Mouse (Mus musculus) heart, embryonic 12.5 days (tissue): ENCODE results near the gene Acox2. TPM values are rescaled to one million over a fixed set of nuclear protein-coding genes. Genes with fewer than 3 reads are reported as not detected.

Experiments used
- ATAC-seq: fragments of 200-750 bp; cut with Nextera tagmentation; 2 replicates; pipeline ENCODE4 v1.8.0; 2017; ENCODE audit warnings: moderate TSS enrichment, moderate library complexity; ENCODE audit not compliant: insufficient number of reproducible peaks, low FRiP score
- H3K27ac ChIP-seq: fragments of 300-500 bp; sonication (generic); 2 replicates; pipeline ENCODE4 v1.5.1; 2016; ENCODE audit warnings: mild to moderate bottlenecking, moderate library complexity; ENCODE audit not compliant: poor library complexity, severe bottlenecking
- H3K27me3 ChIP-seq: fragments of 300-500 bp; sonication (generic); replicated peaks from 2 replicates; pipeline ENCODE4 v1.6.1; 2016; ENCODE audit warnings: mild to moderate bottlenecking, moderate library complexity
- H3K36me3 ChIP-seq: fragments of 300-500 bp; sonication (generic); 2 replicates; pipeline ENCODE4 v1.6.1; 2016; ENCODE audit warnings: mild to moderate bottlenecking, moderate library complexity
- H3K4me1 ChIP-seq: fragments of 300-500 bp; sonication (generic); replicated peaks from 2 replicates; pipeline ENCODE4 v1.6.1; 2016; ENCODE audit warnings: mild to moderate bottlenecking
- H3K4me2 ChIP-seq: fragments of 300-500 bp; sonication (generic); 2 replicates; pipeline ENCODE4 v1.6.1; 2016; ENCODE audit warnings: mild to moderate bottlenecking, moderate library complexity
- H3K4me3 ChIP-seq: fragments of 300-500 bp; sonication (generic); 2 replicates; pipeline ENCODE4 v1.5.1; 2016; ENCODE audit warnings: mild to moderate bottlenecking
- H3K9ac ChIP-seq: fragments of 300-500 bp; sonication (generic); 2 replicates; pipeline ENCODE4 v1.6.1; 2016; ENCODE audit warnings: mild to moderate bottlenecking, moderate library complexity
- H3K9me3 ChIP-seq: fragments of 300-500 bp; sonication (generic); replicated peaks from 2 replicates; pipeline ENCODE4 v1.6.1; 2016; ENCODE audit warnings: mild to moderate bottlenecking, moderate library complexity
- WGBS: fragments of 180-500 bp; shearing (Covaris S2); methylation state at CpG from one replicate; pipeline ENCODE4 v1.1.7; 2016; 5-methylcytosine and 5-hydroxymethylcytosine counted together
- polyA plus RNA-seq: library from polyadenylated mRNA; unstranded; fragments of >200 nt; fragmentation: Nextera tagmentation; extraction: Ambion mirVana; gene quantifications from 2 replicates; pipeline ENCODE4 v1.2.1, GENCODE M21; 2016

Acox2 gene
- polyA plus RNA-seq, 1 experiment from 2014 or later: 0.18 TPM

DNA sequence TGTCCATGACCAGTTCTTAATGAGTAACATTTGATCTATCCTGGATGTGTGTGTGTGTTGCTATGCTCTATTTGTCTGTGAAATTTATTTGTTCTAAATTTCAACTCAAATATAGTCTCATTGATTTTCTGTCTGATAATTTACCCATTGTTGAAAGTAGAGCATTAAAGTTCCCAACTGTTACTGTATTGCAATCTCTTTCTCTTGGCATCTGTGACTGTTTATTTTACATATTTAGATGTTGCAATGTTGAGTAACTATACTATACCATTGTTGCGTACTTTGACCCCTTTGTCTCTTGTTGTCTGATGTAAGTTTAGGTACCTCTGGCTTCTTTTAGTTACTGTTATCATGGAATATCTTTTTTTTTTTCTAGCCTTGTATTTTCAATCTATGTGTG lies 5.2 kb upstream of the Acox2 start:
- WGBS: 98% methylated on average over 1 of the region's 1 CpGs
- no peak for ATAC-seq
- Histone ChIP-seq H3K27ac (no peak overlapping the region), H3K9me3 (no peaks in the 10 kb centered on the region), H3K4me1 (no peaks in the 10 kb centered on the region), H3K36me3 (no peaks in the 10 kb centered on the region), H3K4me3 (no peak overlapping the region), H3K27me3 (no peaks in the 10 kb centered on the region), H3K4me2 (no peak overlapping the region), H3K9ac (no peak overlapping the region)

DNA sequence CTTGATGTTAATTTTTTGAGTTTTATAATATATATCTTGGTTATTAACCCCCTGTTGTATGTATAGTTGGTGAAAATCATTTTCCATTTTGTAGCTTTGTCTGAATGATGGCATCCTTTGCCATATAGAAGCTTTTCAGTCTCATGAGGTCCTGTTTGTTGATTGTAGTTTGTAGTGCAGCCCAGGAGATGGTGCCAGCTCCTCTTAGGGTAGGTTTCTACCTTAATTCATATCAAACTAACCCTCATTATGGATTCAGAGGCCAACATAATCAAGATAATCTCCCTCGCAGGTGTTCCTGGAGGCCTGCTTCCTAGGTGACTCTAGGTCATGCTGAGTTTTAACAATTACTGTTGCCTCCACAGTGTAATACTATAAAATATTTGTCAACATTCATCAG lies 3.1 kb upstream of the Acox2 start:
- Histone ChIP-seq H3K4me3 (no peak overlapping the region), H3K4me1 (peaks cover 5% of the 10 kb centered on the region; the same call in 1 of the 2 replicates), H3K27ac (no peak overlapping the region), H3K36me3 (no peaks in the 10 kb centered on the region), H3K9me3 (no peaks in the 10 kb centered on the region), H3K4me2 (no peak overlapping the region), H3K9ac (no peak overlapping the region), H3K27me3 (no peaks in the 10 kb centered on the region; the same call in 1 of the 2 replicates)
- WGBS: 47% methylated on average over 1 of the region's 1 CpGs
- no peak for ATAC-seq

DNA sequence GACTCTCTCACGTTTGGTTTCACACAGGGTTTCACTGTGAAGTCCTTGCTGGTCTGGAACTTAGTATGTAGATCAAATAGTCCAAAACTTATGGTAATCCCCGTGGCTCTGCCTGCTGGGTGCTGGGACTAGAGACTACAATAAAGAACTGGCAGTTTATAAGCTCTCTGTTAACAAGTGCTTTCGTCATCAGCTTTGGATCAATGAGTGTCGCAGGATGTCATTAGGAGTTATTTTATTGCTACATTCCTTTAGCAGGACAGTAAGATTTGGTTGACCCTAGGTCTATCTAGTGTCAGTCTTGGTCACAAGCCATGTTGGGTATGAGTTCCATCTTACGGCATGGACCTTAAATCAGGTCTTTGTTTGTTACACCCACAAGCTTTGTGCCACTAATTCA lies 1.1 kb upstream of the Acox2 start:
- no peak overlapping the region for H3K4me2 ChIP-seq
- no peaks in the 10 kb centered on the region for H3K36me3 ChIP-seq
- H3K4me1 ChIP-seq: peaks cover 5% of the 10 kb centered on the region; the same call in 1 of the 2 replicates
- WGBS: 78% methylated on average over 5 of the region's 5 CpGs
- H3K9ac ChIP-seq: no peak overlapping the region
- H3K9me3 ChIP-seq: no peaks in the 10 kb centered on the region
- no peak overlapping the region for H3K4me3 ChIP-seq
- no peaks in the 10 kb centered on the region; the same call in 1 of the 2 replicates for H3K27me3 ChIP-seq
- no peak for ATAC-seq
- no peak overlapping the region for H3K27ac ChIP-seq

DNA sequence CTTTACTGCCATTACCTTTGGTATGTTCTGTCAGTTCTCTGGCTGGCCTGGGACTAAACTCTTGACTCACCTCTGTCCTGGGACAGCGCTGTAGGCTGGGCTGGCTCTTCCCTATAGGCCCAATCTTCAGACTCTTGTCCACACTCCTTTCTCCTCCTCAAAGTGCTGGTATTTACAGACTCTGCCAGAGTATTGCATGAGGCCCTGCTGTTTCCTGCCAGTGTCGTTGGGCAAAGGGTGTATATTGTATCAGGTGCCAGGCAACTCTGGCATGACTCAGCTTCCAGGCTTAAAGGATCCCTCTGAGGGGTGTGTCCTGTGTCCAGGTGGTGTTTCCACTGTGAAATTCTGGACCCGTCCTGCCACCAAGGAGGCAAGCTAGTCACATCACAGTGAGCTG lies 401 bp downstream of the Acox2 start:
- H3K9me3 ChIP-seq: no peaks in the 10 kb centered on the region
- H3K27me3 ChIP-seq: peaks cover 7% of the 10 kb centered on the region
- ATAC-seq: no peak
- peaks cover 5% of the 10 kb centered on the region; the same call in 1 of the 2 replicates for H3K4me1 ChIP-seq
- no peak overlapping the region for H3K27ac ChIP-seq
- no peak overlapping the region for H3K9ac ChIP-seq
- no peaks in the 10 kb centered on the region for H3K36me3 ChIP-seq
- H3K4me2 ChIP-seq: no peak overlapping the region
- 70% methylated on average over 3 of the region's 3 CpGs for WGBS
- no peak overlapping the region for H3K4me3 ChIP-seq

DNA sequence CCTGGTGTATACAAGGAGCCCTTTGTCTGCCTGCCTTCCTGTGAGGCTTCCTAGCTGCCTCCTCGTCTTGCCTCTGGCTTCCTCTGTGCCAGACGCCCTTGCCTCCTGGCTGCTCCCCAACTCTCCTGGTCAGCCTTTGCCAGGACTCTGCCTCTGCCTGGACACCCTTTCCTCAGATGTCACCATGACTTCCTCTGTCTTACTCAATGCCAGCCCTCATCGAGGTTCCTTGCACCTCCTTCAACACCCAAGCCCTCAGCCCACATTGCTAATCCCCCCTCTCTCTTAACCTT lies 872 bp downstream of the Acox2 start:
- H3K4me2 ChIP-seq: no peak overlapping the region
- no peaks in the 10 kb centered on the region for H3K9me3 ChIP-seq
- H3K27ac ChIP-seq: no peak overlapping the region
- 33% methylated on average over 3 of the region's 3 CpGs for WGBS
- H3K36me3 ChIP-seq: no peaks in the 10 kb centered on the region
- H3K27me3 ChIP-seq: peaks cover 7% of the 10 kb centered on the region
- ATAC-seq: no peak
- H3K4me3 ChIP-seq: no peak overlapping the region
- H3K9ac ChIP-seq: no peak overlapping the region
- H3K4me1 ChIP-seq: peaks cover 5% of the 10 kb centered on the region; the same call in 1 of the 2 replicates

DNA sequence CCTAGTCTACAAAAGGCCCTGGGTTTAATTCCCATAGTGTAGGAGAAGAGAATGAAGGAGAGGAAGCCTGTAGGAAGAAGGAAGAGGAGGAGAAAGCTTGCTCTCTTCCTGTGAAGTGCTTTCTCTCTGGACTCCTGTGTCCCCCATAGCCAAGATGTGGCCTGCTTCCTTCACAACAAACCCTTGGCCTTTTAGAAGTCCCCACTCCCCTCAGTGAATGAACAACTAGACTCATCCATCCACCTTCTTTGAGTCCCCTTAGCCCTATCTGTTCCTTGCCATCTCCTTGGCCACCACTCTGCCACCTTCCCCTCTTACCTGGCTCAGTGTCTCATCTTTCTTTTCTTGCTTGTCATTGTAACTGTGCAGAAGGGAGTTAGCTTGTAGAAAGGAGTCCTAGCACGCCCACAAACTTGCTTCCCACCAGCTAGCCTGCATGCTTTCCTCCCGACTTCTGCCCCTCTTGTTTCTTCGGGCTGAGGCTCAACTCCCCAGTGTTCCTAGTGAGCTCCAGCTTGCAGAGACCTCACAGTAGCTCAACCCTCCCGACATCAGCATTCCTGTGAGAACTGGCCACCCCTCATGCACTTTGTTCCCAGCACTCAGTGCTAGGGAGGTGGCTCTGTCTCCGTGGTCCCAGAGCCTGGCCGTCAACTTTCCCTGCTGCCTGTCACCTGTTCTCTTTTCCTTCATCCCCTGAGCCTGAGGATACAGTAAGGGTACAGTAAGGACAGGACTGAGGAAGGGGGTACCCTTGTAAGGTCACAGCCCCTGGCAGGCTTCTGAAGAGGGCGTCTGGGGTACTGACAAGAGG lies 1.4 kb downstream of the Acox2 start:
- H3K27me3 ChIP-seq: peaks cover 10% of the 10 kb centered on the region
- no peak overlapping the region for H3K4me2 ChIP-seq
- H3K9me3 ChIP-seq: no peaks in the 10 kb centered on the region
- H3K9ac ChIP-seq: no peak overlapping the region
- H3K4me3 ChIP-seq: no peak overlapping the region
- WGBS: 47% methylated on average over 7 of the region's 7 CpGs
- peaks cover 5% of the 10 kb centered on the region; the same call in 1 of the 2 replicates for H3K4me1 ChIP-seq
- H3K27ac ChIP-seq: no peak overlapping the region
- no peaks in the 10 kb centered on the region for H3K36me3 ChIP-seq
- no peak for ATAC-seq

DNA sequence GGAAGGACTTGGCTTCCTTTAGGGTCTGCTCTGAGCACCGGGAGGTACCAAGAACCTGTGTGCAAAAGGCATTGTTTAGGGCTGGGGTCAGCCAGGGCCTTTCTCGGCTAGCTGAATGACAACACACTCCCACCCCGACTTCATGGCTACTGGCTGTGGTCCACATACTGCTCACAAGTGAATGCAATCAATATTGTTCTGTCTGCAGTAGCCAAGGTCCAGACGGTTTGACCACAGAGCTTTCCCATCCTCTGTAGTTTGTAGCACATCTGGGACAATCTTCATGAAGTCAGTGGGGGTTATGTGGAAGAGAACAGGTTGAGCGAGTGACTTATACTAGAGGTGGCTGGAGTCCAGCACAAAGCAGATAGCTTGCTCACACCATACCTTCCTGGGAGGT lies 2.3 kb downstream of the Acox2 start:
- no peak overlapping the region for H3K4me2 ChIP-seq
- no peaks in the 10 kb centered on the region for H3K9me3 ChIP-seq
- no peak overlapping the region for H3K9ac ChIP-seq
- H3K4me1 ChIP-seq: peaks cover 5% of the 10 kb centered on the region; the same call in 1 of the 2 replicates
- 70% methylated on average over 5 of the region's 5 CpGs for WGBS
- H3K36me3 ChIP-seq: no peaks in the 10 kb centered on the region
- peaks cover 11% of the 10 kb centered on the region for H3K27me3 ChIP-seq
- no peak overlapping the region for H3K27ac ChIP-seq
- no peak overlapping the region for H3K4me3 ChIP-seq
- no peak for ATAC-seq

GRCm38 (mm10) chr14:8256072-8256471 lies 3.1 kb downstream of the Acox2 start:
- Histone ChIP-seq H3K4me3 (no peak overlapping the region), H3K4me2 (no peak overlapping the region), H3K36me3 (no peaks in the 10 kb centered on the region), H3K27ac (no peak overlapping the region), H3K27me3 (peaks cover 11% of the 10 kb centered on the region), H3K9ac (no peak overlapping the region), H3K9me3 (no peaks in the 10 kb centered on the region), H3K4me1 (peaks cover 5% of the 10 kb centered on the region; the same call in 1 of the 2 replicates)
- WGBS: 58% methylated on average over 6 of the region's 6 CpGs
- no peak for ATAC-seq

GRCm38 (mm10) chr14:8255076-8255729 lies 4.0 kb downstream of the Acox2 start:
- 0 out of 2 replicates have a peak, but pooled peaks have one; percentile 24 for ATAC-seq
- Histone ChIP-seq H3K4me1 (peaks cover 5% of the 10 kb centered on the region; the same call in 1 of the 2 replicates), H3K27me3 (peaks cover 11% of the 10 kb centered on the region), H3K9ac (no peak overlapping the region), H3K9me3 (no peaks in the 10 kb centered on the region), H3K27ac (no peak overlapping the region), H3K36me3 (no peaks in the 10 kb centered on the region), H3K4me2 (no peak overlapping the region), H3K4me3 (no peak overlapping the region)
- WGBS: 55% methylated on average over 7 of the region's 7 CpGs

GRCm38 (mm10) chr14:8251330-8251885 lies 7.7 kb downstream of the Acox2 start:
- no peak overlapping the region for H3K9ac ChIP-seq
- no peaks in the 10 kb centered on the region for H3K9me3 ChIP-seq
- no peaks in the 10 kb centered on the region for H3K36me3 ChIP-seq
- H3K4me1 ChIP-seq: no peaks in the 10 kb centered on the region
- ATAC-seq: no peak
- H3K27me3 ChIP-seq: peaks cover 11% of the 10 kb centered on the region; the same call in 1 of the 2 replicates
- 89% methylated on average over 8 of the region's 8 CpGs for WGBS
- H3K27ac ChIP-seq: no peak overlapping the region
- H3K4me3 ChIP-seq: no peak overlapping the region
- H3K4me2 ChIP-seq: no peak overlapping the region

DNA sequence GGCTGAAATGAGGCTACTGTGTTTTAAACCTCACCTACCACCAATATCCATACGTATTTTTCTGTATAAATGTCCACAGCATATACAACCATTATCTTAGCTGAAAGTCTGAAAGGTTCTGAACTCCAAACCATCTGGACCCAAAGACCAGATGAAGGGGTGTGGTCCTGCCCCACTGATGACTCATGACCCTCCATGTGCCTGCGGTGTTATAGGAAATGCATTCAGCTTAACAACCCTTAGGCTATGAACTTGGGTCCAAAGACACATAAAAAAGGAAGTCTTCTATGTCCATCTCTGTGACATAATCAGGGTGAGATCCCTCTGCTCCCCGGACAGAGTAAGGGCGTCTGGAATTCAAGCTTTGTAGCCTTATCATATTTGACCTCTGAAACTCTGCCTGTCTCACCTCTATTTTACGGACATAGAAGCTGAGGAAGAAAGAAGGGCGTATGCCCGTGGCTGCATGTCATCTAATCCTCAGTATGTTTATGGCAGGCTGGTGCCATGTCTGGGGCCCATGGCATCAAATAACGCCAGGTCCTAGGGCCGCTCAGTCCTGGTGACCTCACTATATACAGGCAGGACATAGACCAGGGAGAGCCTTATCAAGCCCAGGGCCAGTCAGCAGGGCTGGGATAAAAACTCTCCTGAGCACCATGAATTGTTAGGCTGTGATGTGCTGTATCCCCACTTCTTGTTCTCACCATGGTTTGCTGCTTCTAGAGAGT lies 8.8 kb downstream of the Acox2 start:
- H3K9ac ChIP-seq: no peak overlapping the region
- WGBS: 60% methylated on average over 9 of the region's 9 CpGs
- H3K27me3 ChIP-seq: peaks cover 11% of the 10 kb centered on the region; the same call in 1 of the 2 replicates
- no peaks in the 10 kb centered on the region for H3K9me3 ChIP-seq
- no peak overlapping the region for H3K27ac ChIP-seq
- no peaks in the 10 kb centered on the region for H3K4me1 ChIP-seq
- no peak for ATAC-seq
- H3K4me3 ChIP-seq: no peak overlapping the region
- H3K36me3 ChIP-seq: no peaks in the 10 kb centered on the region
- no peak overlapping the region for H3K4me2 ChIP-seq
